Mouse (Mus musculus): Measurements from ENCODE around the gene Zxdb. TPM values are rescaled to one million over a fixed set of nuclear protein-coding genes. Genes with fewer than 3 reads are reported as not detected.

Gene Zxdb
- 3.7 TPM for polyA plus RNA-seq (2014; fragmentation: Illumina TruSeq; extraction: RNeasy Lipid Tissue Mini Kit (QIAGEN cat#74804); ENCODE audit: low read depth, low replicate concordance)

GRCm38 (mm10) chrX:94724192-94724971 is at the start of gene Zxdb:
Gene Zxdb, plus strand, starts transcription at chrX:94724569.

Other genes starting within 250 kb of the Zxdb start
- gene Maged1, start 182.4 kb upstream of the Zxdb start, polyA plus RNA-seq (2014; fragmentation: Illumina TruSeq; extraction: RNeasy Lipid Tissue Mini Kit (QIAGEN cat#74804); ENCODE audit: low read depth, low replicate concordance), result 107 TPM
- 0.60 TPM for gene Gspt2, start 88.5 kb upstream of the Zxdb start, polyA plus RNA-seq (2014; fragmentation: Illumina TruSeq; extraction: RNeasy Lipid Tissue Mini Kit (QIAGEN cat#74804); ENCODE audit: low read depth, low replicate concordance)

Data from heart, adult 10 weeks (tissue).